Mouse (Mus musculus) c-Kit-positive CD71-positive TER-119-positive erythroid progenitor cells, embryonic 14.5 days (primary cell): ENCODE results near the gene Gigyf1.

Experiments
- DNase-seq: peaks from one replicate; pipeline ENCODE4 v3.0.0-alpha.2; 2013; ENCODE audit warnings: low spot score

The Gigyf1 gene

GRCm38 (mm10) chr5:137514811-137515210, 3.5 kb upstream of the Gigyf1 start:
- DNase-seq = no peak

GRCm38 (mm10) chr5:137519691-137520550, 1.6 kb downstream of the Gigyf1 start:
- DNase-seq = no peak

- DNase-seq = no peak
These were observed 3.5 kb downstream of the Gigyf1 start for GRCm38 (mm10) chr5:137521861-137522260.

GRCm38 (mm10) chr5:137522711-137523110, 4.4 kb downstream of the Gigyf1 start:
- DNase-seq = no peak

- DNase-seq = no peak
These were observed 5.3 kb downstream of the Gigyf1 start for GRCm38 (mm10) chr5:137523396-137524250.

GRCm38 (mm10) chr5:137524251-137524515, 5.8 kb downstream of the Gigyf1 start:
- no peak for DNase-seq

- no peak for DNase-seq
These were observed 6.3 kb downstream of the Gigyf1 start for GRCm38 (mm10) chr5:137524671-137525070.

- no peak for DNase-seq
These were observed 7.2 kb downstream of the Gigyf1 start for GRCm38 (mm10) chr5:137525511-137525910.

- DNase-seq = no peak
These were observed 8.0 kb downstream of the Gigyf1 start for GRCm38 (mm10) chr5:137526192-137526936.

GRCm38 (mm10) chr5:137527413-137527812, 9.1 kb downstream of the Gigyf1 start:
- DNase-seq = no peak

GRCm38 (mm10) chr5:137528247-137528968, 10.1 kb downstream of the Gigyf1 start:
- DNase-seq = no peak

GRCm38 (mm10) chr5:137529221-137529995, 11.1 kb downstream of the Gigyf1 start:
- no peak for DNase-seq

GRCm38 (mm10) chr5:137530075-137530474, 11.7 kb downstream of the Gigyf1 start:
- no peak for DNase-seq

- DNase-seq = peak; percentile 46
These were observed 12.5 kb downstream of the Gigyf1 start for GRCm38 (mm10) chr5:137530588-137531413.

GRCm38 (mm10) chr5:137531414-137532130, 13.2 kb downstream of the Gigyf1 start:
- no peak for DNase-seq

GRCm38 (mm10) chr5:137532131-137532807, 13.9 kb downstream of the Gigyf1 start:
- DNase-seq = peak; percentile 40

GRCm38 (mm10) chr5:137532808-137533116, 14.4 kb downstream of the Gigyf1 start:
- no peak for DNase-seq

- DNase-seq = peak; percentile 99
These were observed 14.9 kb downstream of the Gigyf1 start, which contains the start of the genes Epo and Gnb2 for GRCm38 (mm10) chr5:137533117-137533827. Gene Epo, minus strand, starts transcription at chr5:137533242. Gene Gnb2, minus strand, starts transcription at chr5:137533510.
